Mouse (Mus musculus): ENCODE results near the gene C330021F23Rik. TPM values are rescaled to one million over a fixed set of nuclear protein-coding genes. Genes with fewer than 3 reads are reported as not detected.

The C330021F23Rik gene
- total RNA-seq, 4 experiments from 2014 or later = not detected

Other genes starting within 250 kb of the C330021F23Rik start
- not detected for gene A430078G23Rik, start 214.6 kb upstream of the C330021F23Rik start, total RNA-seq (2022)
- gene Arhgef18, start 175.0 kb upstream of the C330021F23Rik start, total RNA-seq (2022) = 10 to 100 TPM in 1 of 4 experiments, 1 to 10 TPM in 3; 7.4 to 11.5 (median 9.2) TPM
- gene Pex11g, start 100.3 kb upstream of the C330021F23Rik start, total RNA-seq (2022) = 1 to 10 TPM; 2.0 to 3.2 (median 2.7) TPM
- not detected for gene Tex45, start 97.1 kb upstream of the C330021F23Rik start, total RNA-seq (2022)
- gene Zfp358, start 74.9 kb upstream of the C330021F23Rik start, total RNA-seq (2022) = 10 to 100 TPM; 39.0 to 44.5 (median 41.3) TPM
- gene Mcoln1, start 67.5 kb upstream of the C330021F23Rik start, total RNA-seq (2022) = 10 to 100 TPM; 21.5 to 23.2 (median 22.0) TPM
- 1 to 10 TPM; 5.8 to 9.8 (median 7.9) TPM for gene Pnpla6, start 52.6 kb upstream of the C330021F23Rik start, total RNA-seq (2022)
- under 1 TPM; 0.12 to 0.46 (median 0.24) TPM for gene Camsap3, start 19.3 kb downstream of the C330021F23Rik start, total RNA-seq (2022)
- gene Xab2, start 53.3 kb downstream of the C330021F23Rik start, total RNA-seq (2022) = 10 to 100 TPM in 3 of 4 experiments, 1 to 10 TPM in 1; 9.5 to 12.2 (median 11.2) TPM
- 10 to 100 TPM; 80.6 to 87.8 (median 85.1) TPM for gene Pet100, start 53.6 kb downstream of the C330021F23Rik start, total RNA-seq (2022)
- gene Pcp2, start 57.6 kb downstream of the C330021F23Rik start, total RNA-seq (2022) = not detected
- gene Stxbp2, start 63.0 kb downstream of the C330021F23Rik start, total RNA-seq (2022) = 1 to 10 TPM; 2.6 to 6.3 (median 3.8) TPM
- gene Retn, start 87.8 kb downstream of the C330021F23Rik start, total RNA-seq (2022) = 1 to 10 TPM; 1.3 to 8.8 (median 3.2) TPM
- gene Mcemp1, start 97.8 kb downstream of the C330021F23Rik start, total RNA-seq (2022) = not detected
- 1 to 10 TPM in 3 of 4 experiments, not detected in 1; 1.3 to 2.1 (median 2.1) TPM for gene Fcor, start 104.4 kb downstream of the C330021F23Rik start, total RNA-seq (2022)
- gene Trappc5, start 108.3 kb downstream of the C330021F23Rik start, total RNA-seq (2022) = 10 to 100 TPM; 19.5 to 22.7 (median 20.3) TPM
- not detected for gene Fcer2a, start 126.2 kb downstream of the C330021F23Rik start, total RNA-seq (2022)
- gene Clec4g, start 152.7 kb downstream of the C330021F23Rik start, total RNA-seq (2022) = not detected
- 1 to 10 TPM in 1 of 4 experiments, under 1 TPM in 3; 0.19 to 1.2 (median 0.38) TPM for gene Cd209a, start 181.0 kb downstream of the C330021F23Rik start, total RNA-seq (2022)